Mouse (Mus musculus): ENCODE data around the gene Socs3.

- TF ChIP-seq CTCF (IDR thresholded peaks at IDR 0.05; ENCODE audit: low read depth, low read length) (peak; percentile 26; the same call in 1 of the 2 replicates), POLR2A (IDR thresholded peaks at IDR 0.05; ENCODE audit: extremely low read depth, insufficient read depth, low read length) (no peak)
These were observed 20.1 kb upstream of the Socs3 start for GRCm38 (mm10) chr11:117989926-117990325.
